Mouse (Mus musculus): Measurements from ENCODE around the gene Sytl3. TPM values are rescaled to one million over a fixed set of nuclear protein-coding genes. Genes with fewer than 3 reads are reported as not detected.

The Sytl3 gene
- total and polyA plus RNA-seq, 2 experiments = 0.18 TPM; not detected in 1

DNA sequence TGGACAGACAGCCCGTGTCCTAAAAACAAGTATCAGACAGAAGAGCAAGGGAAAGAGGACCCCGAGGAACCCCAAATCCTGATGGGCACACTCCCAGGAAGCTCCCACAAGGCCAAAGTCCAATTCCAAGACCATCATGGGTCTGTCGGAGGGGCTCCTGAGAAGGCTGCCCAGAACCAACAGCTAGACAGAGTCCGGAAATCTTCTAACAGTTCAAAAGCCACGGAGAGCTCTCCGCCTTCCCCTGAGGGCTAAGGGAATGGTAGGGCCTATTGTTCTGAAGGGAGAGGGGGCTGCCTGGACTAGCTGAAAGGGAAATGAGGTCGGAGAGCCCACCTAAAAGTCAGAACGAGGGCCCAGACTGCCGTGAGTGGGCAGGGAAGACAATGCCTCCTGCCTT lies 85.5 kb downstream of the Sytl3 start:
- H3K79me2 ChIP-seq (ENCODE audit: control insufficient read depth, insufficient read depth, low read length) = no peaks in the 10 kb centered on the region
- 82% methylated on average over 9 of the region's 9 CpGs for WGBS
- no peaks in the 10 kb centered on the region for H3K36me3 ChIP-seq (ENCODE audit: control insufficient read depth, insufficient read depth, low read length)
- no peaks in the 10 kb centered on the region for H3K4me1 ChIP-seq (ENCODE audit: control insufficient read depth, insufficient read depth, low read length)
- H3K4me3 ChIP-seq (ENCODE audit: insufficient read depth, low read depth, low read length) = no peak overlapping the region
- TF ChIP-seq CTCF (IDR thresholded peaks at IDR 0.05; ENCODE audit: low read depth, low read length) (no peak), POLR2A (IDR thresholded peaks at IDR 0.05; ENCODE audit: extremely low read depth, insufficient read depth, low read length) (no peak)
- no peaks in the 10 kb centered on the region for H3K27me3 ChIP-seq (ENCODE audit: control insufficient read depth, insufficient read depth, low read length)
- no peak for DNase-seq (ENCODE audit: extremely low read depth, low read depth, low spot score)
- H3K27ac ChIP-seq (replicated peaks; ENCODE audit: insufficient read depth, low read depth, low read length) = no peak overlapping the region
- H3K9ac ChIP-seq (ENCODE audit: low read depth, low read length) = no peak overlapping the region

DNA sequence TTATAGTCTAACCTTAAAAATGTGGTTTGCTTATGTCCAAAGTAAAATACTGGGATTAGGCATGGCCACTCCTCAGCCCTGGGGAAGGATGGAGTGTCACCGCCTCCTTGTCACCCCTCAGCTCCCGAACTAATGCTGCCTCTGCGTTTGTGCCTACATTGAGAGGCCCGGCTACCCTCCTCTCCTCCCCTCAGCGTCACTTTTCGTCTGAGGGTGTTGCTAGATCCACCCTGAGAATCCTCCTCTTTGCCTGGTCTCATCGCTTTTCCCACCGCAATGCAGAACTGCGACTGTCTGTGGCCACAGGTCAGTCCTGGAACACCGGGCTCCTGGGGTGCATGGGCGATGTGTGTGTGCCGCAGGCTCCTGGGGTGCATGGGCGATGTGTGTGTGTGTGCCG lies 86.0 kb downstream of the Sytl3 start:
- WGBS = 94% methylated on average over 14 of the region's 14 CpGs
- TF ChIP-seq CTCF (IDR thresholded peaks at IDR 0.05; ENCODE audit: low read depth, low read length) = no peak
- no peak for TF ChIP-seq POLR2A (IDR thresholded peaks at IDR 0.05; ENCODE audit: extremely low read depth, insufficient read depth, low read length)
- H3K36me3 ChIP-seq (ENCODE audit: control insufficient read depth, insufficient read depth, low read length) = no peaks in the 10 kb centered on the region
- no peaks in the 10 kb centered on the region for H3K4me1 ChIP-seq (ENCODE audit: control insufficient read depth, insufficient read depth, low read length)
- H3K4me3 ChIP-seq (ENCODE audit: insufficient read depth, low read depth, low read length) = no peak overlapping the region
- no peak for DNase-seq (ENCODE audit: extremely low read depth, low read depth, low spot score)
- H3K27ac ChIP-seq (replicated peaks; ENCODE audit: insufficient read depth, low read depth, low read length) = no peak overlapping the region
- H3K79me2 ChIP-seq (ENCODE audit: control insufficient read depth, insufficient read depth, low read length) = no peaks in the 10 kb centered on the region
- H3K9ac ChIP-seq (ENCODE audit: low read depth, low read length) = no peak overlapping the region
- H3K27me3 ChIP-seq (ENCODE audit: control insufficient read depth, insufficient read depth, low read length) = no peaks in the 10 kb centered on the region

DNA sequence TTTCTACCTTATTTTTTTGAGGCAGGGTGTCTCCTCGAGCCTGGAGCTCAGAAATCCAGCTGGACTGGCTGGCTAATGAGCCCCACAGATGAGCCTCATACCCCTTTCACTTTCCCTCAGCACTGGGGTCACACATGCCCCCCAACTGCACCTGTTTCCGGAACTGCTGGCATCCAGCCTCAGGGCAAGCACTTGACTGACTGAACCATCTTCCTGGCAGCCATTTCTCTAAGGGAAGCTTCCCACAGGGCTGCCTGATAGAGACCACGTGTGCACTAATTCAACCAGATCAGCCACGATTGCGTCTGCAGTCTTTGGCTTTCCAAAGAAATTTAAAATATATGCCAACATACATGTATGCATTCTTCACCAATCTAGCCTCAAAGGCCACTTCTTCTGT lies 86.6 kb downstream of the Sytl3 start:
- Histone ChIP-seq H3K27ac (replicated peaks; ENCODE audit: insufficient read depth, low read depth, low read length) (no peak overlapping the region), H3K36me3 (ENCODE audit: control insufficient read depth, insufficient read depth, low read length) (no peaks in the 10 kb centered on the region)
- 84% methylated on average over 5 of the region's 5 CpGs for WGBS

DNA sequence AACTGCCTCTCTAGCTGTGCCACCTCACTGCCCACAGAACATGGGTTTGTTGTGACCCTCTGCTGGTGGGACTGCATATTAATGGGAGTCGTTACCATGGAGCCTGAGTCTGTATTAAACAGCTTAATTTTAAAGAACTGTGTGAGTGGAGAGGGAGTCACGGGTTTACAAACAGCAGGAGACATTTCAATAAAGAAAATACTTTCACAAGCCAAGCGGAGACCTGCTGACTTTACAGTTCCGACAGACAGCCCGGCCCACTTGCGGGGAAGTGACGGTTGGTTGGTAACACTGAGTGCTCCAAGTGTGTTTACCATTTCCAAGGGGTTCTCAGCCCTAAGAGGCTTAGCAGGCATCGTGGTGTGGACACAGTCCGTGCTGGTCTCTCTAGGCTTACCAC lies 87.1 kb downstream of the Sytl3 start:
- H3K4me1 ChIP-seq (ENCODE audit: control insufficient read depth, insufficient read depth, low read length) = no peaks in the 10 kb centered on the region
- no peak for DNase-seq (ENCODE audit: extremely low read depth, low read depth, low spot score)
- no peaks in the 10 kb centered on the region for H3K27me3 ChIP-seq (ENCODE audit: control insufficient read depth, insufficient read depth, low read length)
- no peak for TF ChIP-seq POLR2A (IDR thresholded peaks at IDR 0.05; ENCODE audit: extremely low read depth, insufficient read depth, low read length)
- no peak for TF ChIP-seq CTCF (IDR thresholded peaks at IDR 0.05; ENCODE audit: low read depth, low read length)
- H3K79me2 ChIP-seq (ENCODE audit: control insufficient read depth, insufficient read depth, low read length) = no peaks in the 10 kb centered on the region
- no peaks in the 10 kb centered on the region for H3K36me3 ChIP-seq (ENCODE audit: control insufficient read depth, insufficient read depth, low read length)
- H3K9ac ChIP-seq (ENCODE audit: low read depth, low read length) = no peak overlapping the region
- H3K4me3 ChIP-seq (ENCODE audit: insufficient read depth, low read depth, low read length) = no peak overlapping the region
- 79% methylated on average over 9 of the region's 9 CpGs for WGBS
- no peak overlapping the region for H3K27ac ChIP-seq (replicated peaks; ENCODE audit: insufficient read depth, low read depth, low read length)

More for the DNA sequence above, 86.6 kb downstream of the Sytl3 start:
- DNase-seq (ENCODE audit: extremely low read depth, low read depth, low spot score) = no peak
- TF ChIP-seq CTCF (IDR thresholded peaks at IDR 0.05; ENCODE audit: low read depth, low read length) = no peak
- no peak overlapping the region for H3K4me3 ChIP-seq (ENCODE audit: insufficient read depth, low read depth, low read length)
- no peak overlapping the region for H3K9ac ChIP-seq (ENCODE audit: low read depth, low read length)
- H3K27me3 ChIP-seq (ENCODE audit: control insufficient read depth, insufficient read depth, low read length) = no peaks in the 10 kb centered on the region
- H3K4me1 ChIP-seq (ENCODE audit: control insufficient read depth, insufficient read depth, low read length) = no peaks in the 10 kb centered on the region
- no peaks in the 10 kb centered on the region for H3K79me2 ChIP-seq (ENCODE audit: control insufficient read depth, insufficient read depth, low read length)

DNA sequence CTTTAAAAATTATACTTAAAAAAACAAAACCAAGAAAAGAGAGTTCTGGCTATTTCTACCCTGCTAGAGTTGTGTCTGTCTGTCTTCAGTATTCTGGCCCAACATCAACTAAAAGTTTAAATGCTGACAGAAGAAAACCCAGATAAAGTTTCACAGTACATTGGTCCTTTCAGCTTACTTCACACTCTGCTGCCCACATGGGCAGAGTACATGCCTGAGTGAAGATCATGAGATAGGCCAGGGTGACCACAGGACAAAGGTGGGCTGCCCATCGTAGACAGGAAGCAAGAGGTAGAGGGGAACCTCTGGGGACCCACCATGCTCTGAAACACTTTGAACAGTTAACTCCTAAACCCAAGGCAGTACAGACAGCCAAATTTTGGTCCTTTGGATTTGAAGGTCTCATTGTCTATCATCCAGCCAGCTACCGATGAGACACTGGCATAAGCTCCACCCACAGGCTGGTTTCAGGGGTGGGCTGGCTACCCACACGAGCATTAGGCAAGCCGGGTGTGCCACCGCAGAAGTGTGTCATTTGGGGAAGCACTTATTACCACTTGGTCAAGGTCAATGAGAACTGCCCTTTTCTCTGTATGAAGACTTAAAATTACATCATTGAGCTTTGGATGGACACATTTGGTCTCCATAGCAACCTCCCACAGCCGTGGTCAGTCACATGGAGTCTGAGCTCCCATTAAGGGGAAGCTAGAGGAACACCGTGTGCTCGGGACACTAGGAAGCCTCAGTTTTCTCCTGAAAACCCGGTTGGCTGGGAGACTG lies 87.7 kb downstream of the Sytl3 start:
- TF ChIP-seq POLR2A (IDR thresholded peaks at IDR 0.05; ENCODE audit: extremely low read depth, insufficient read depth, low read length) (no peak), CTCF (IDR thresholded peaks at IDR 0.05; ENCODE audit: low read depth, low read length) (no peak)
- Histone ChIP-seq H3K4me1 (ENCODE audit: control insufficient read depth, insufficient read depth, low read length) (no peaks in the 10 kb centered on the region), H3K4me3 (ENCODE audit: insufficient read depth, low read depth, low read length) (no peak overlapping the region), H3K27ac (replicated peaks; ENCODE audit: insufficient read depth, low read depth, low read length) (no peak overlapping the region), H3K9ac (ENCODE audit: low read depth, low read length) (no peak overlapping the region), H3K27me3 (ENCODE audit: control insufficient read depth, insufficient read depth, low read length) (no peaks in the 10 kb centered on the region), H3K79me2 (ENCODE audit: control insufficient read depth, insufficient read depth, low read length) (no peaks in the 10 kb centered on the region), H3K36me3 (ENCODE audit: control insufficient read depth, insufficient read depth, low read length) (no peaks in the 10 kb centered on the region)
- DNase-seq (ENCODE audit: extremely low read depth, low read depth, low spot score) = peak; percentile 15
- 79% methylated on average over 9 of the region's 9 CpGs for WGBS

DNA sequence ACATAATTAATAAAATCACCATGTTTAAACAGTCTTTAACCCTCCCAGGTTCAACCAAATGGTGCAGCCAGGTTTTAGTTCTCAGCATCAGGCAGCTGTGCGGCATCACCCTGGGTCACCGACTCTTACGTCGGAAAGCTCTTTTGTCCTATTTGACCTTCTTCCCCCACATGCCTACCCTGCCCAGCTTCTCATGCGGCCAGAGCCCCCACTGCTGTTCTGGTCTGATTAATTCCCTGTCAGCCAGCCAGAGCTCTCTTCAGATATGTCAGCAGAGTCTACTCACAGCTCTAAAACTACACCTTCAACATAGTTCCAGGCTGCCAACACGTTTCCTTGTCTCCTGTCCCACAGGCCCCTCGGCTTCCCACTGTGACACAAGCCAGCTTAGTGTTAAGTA lies 88.6 kb downstream of the Sytl3 start:
- H3K27me3 ChIP-seq (ENCODE audit: control insufficient read depth, insufficient read depth, low read length) = no peaks in the 10 kb centered on the region
- no peak for DNase-seq (ENCODE audit: extremely low read depth, low read depth, low spot score)
- WGBS = 92% methylated on average over 7 of the region's 7 CpGs
- no peak for TF ChIP-seq CTCF (IDR thresholded peaks at IDR 0.05; ENCODE audit: low read depth, low read length)
- TF ChIP-seq POLR2A (IDR thresholded peaks at IDR 0.05; ENCODE audit: extremely low read depth, insufficient read depth, low read length) = no peak
- H3K27ac ChIP-seq (replicated peaks; ENCODE audit: insufficient read depth, low read depth, low read length) = no peak overlapping the region
- H3K4me1 ChIP-seq (ENCODE audit: control insufficient read depth, insufficient read depth, low read length) = no peaks in the 10 kb centered on the region
- no peaks in the 10 kb centered on the region for H3K79me2 ChIP-seq (ENCODE audit: control insufficient read depth, insufficient read depth, low read length)
- H3K36me3 ChIP-seq (ENCODE audit: control insufficient read depth, insufficient read depth, low read length) = no peaks in the 10 kb centered on the region
- H3K4me3 ChIP-seq (ENCODE audit: insufficient read depth, low read depth, low read length) = no peak overlapping the region
- H3K9ac ChIP-seq (ENCODE audit: low read depth, low read length) = no peak overlapping the region

Data from liver, adult 2 months (tissue).